Mouse (Mus musculus) E14TG2a.4 (cell line): ENCODE data around the gene Gm39566.

Experiments
- H3K27me3 ChIP-seq: 2 replicates; pipeline ENCODE4 v1.6.1; 2014; ENCODE audit warnings: low read length, control low read depth; ENCODE audit not compliant: insufficient read depth
- H3K36me3 ChIP-seq: 2 replicates; pipeline ENCODE4 v1.6.1; 2014; ENCODE audit warnings: low read length, control low read depth; ENCODE audit not compliant: insufficient read depth
- H3K4me1 ChIP-seq: replicated peaks from 2 replicates; pipeline ENCODE4 v1.6.1; 2014; ENCODE audit warnings: low read depth, low read length, control low read depth
- H3K4me3 ChIP-seq: replicated peaks from 2 replicates; pipeline ENCODE4 v1.5.1; 2014; ENCODE audit warnings: mild to moderate bottlenecking, low read length
- H3K9me3 ChIP-seq: 2 replicates; pipeline ENCODE4 v1.6.1; 2014; ENCODE audit warnings: low read length, control low read depth
- CTCF ChIP-seq: conservative IDR thresholded peaks from 2 replicates; pipeline ENCODE4 v1.5.1; 2014; ENCODE audit warnings: low read length
- NANOG ChIP-seq: IDR thresholded peaks from 2 replicates; pipeline ENCODE4 v1.6.1; 2014; ENCODE audit warnings: borderline replicate concordance, low read length, mixed read lengths
- POU5F1 ChIP-seq: IDR thresholded peaks from 2 replicates; pipeline ENCODE4 v1.6.1; 2014; ENCODE audit warnings: low read length, borderline replicate concordance

Gm39566 gene

DNA sequence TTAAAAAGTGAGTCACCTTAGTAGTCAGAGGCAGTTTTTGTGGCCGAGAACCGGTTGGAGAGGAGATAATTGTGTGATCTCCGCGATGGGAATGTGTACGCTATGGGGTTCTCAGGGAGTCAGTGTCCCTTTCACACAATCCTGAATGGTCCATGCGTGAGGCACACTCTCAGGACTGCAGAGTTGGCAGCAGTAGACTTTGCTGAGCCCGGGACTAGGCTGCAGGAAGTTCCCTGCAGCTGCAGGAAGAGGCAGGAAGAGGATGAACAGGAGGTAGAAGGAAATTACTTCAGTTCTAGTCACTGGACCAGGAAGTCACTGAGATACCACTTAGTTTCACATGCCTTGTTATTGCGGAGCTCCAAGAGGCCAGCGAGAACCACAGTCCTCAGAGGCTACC, 34.0 kb upstream of the Gm39566 start:
- Histone ChIP-seq H3K36me3 (peaks cover 55% of the 10 kb centered on the region), H3K4me3 (no peak overlapping the region), H3K27me3 (peaks cover 22% of the 10 kb centered on the region), H3K9me3 (no peaks in the 10 kb centered on the region), H3K4me1 (peaks cover 57% of the 10 kb centered on the region)
- no peak for TF ChIP-seq NANOG
- TF ChIP-seq CTCF = no peak
- TF ChIP-seq POU5F1 = no peak

DNA sequence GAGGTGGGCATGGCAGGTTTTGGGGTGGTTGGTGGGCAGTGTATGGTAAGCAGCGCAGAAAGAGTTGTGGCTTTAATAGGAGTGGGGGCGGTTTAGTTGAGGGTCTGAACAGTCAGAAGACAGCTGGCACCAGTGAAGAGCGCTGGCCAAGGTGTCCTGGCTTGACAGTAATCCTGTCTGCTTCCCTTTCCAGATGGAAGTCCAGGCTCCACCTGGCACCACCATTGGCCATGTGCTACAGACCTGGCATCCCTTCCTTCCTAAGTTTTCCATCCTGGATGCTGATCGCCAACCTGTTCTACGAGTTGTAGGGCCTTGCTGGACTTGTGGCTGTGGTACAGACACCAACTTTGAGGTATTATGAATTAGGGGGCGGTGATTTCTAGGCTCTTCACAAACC, 32.9 kb upstream of the Gm39566 start:
- H3K27me3 ChIP-seq = peaks cover 22% of the 10 kb centered on the region
- peak overlapping the region; percentile 86 for H3K4me3 ChIP-seq
- H3K4me1 ChIP-seq = peaks cover 46% of the 10 kb centered on the region
- H3K36me3 ChIP-seq = peaks cover 51% of the 10 kb centered on the region
- H3K9me3 ChIP-seq = no peaks in the 10 kb centered on the region
- no peak for TF ChIP-seq CTCF
- no peak for TF ChIP-seq POU5F1
- TF ChIP-seq NANOG = no peak

DNA sequence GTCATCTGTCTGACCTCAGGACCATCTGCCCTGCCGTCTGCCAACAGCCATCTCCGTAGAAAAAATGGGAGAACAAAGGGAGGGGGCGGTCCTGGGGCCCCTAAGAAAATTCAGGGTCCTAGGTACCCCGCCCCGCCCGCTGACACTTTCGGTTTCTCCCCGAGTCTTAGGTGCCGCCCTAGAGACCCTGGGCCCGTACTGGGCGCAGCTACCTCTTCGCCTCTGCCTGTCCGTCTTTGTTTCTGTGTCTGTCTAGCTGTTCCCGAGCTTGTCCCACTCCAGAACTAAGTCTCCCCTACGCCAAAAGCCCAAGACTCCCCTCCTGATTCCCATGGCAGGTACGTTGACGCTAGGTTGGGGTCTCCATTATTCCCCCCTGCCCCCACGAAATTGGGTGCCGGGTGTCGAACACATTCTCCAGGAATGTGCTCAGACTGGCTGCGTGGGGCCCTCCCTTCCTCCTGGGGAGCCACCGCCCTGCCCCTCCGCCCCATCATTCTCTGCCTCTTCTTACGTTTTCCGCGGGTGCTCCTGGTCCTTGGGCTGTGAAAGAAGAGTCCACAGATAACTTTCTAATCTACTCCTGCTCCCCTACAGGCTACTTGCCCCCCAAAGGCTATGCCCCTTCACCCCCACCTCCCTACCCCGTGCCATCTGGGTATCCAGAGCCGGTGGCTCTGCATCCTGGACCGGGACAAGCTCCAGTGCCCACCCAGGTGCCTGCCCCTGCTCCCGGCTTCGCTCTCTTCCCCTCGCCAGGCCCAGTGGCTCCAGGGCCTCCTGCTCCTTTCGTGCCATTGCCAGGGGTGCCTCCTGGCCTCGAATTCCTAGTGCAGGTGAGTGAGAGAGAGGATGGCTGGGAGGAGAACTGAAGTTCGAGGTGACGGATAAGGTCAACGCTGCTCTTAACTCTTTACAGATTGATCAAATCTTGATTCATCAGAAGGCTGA, 31.9 kb upstream of the Gm39566 start:
- peaks cover 41% of the 10 kb centered on the region for H3K36me3 ChIP-seq
- no peak for TF ChIP-seq NANOG
- TF ChIP-seq POU5F1 = peak; percentile 23; the same call in 1 of the 2 replicates
- TF ChIP-seq CTCF = no peak
- peak overlapping the region; percentile 86 for H3K4me3 ChIP-seq
- H3K4me1 ChIP-seq = peaks cover 42% of the 10 kb centered on the region
- peaks cover 22% of the 10 kb centered on the region for H3K27me3 ChIP-seq
- no peaks in the 10 kb centered on the region for H3K9me3 ChIP-seq

DNA sequence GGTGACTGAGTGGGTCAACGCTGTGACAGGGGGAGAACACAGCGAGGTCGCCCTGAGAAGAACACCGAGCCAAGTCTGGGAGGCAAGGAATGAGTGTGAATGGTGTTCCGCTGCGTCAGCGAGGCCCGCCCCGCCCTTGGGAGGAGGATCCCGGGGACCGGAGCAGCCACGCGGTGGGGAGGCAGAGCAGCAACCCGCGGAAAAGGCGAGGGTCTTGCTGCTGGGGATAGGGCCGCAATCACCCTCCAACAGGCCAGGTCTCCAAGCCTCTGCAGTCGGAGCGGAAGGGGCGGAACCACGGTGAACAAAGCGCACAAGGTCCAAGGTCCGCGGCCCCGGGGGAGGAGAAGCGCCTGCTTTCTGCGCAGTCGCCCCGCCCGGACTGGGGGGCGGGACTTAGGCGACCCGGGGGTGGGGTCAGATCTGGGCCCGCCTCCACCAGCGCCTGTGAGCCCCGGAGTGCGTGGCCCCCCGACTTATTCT, 31.1 kb upstream of the Gm39566 start, which contains the start of gene Plscr3:
Gene Plscr3 (plus strand): TSS at position 179 of the 483 bp plus-strand sequence.
- Histone ChIP-seq H3K4me3 (peak within 1 kb of the TSS; percentile 86), H3K9me3 (no peaks in the 10 kb centered on the region), H3K27me3 (peaks cover 22% of the 10 kb centered on the region), H3K4me1 (peaks cover 37% of the 10 kb centered on the region), H3K36me3 (peaks cover 33% of the 10 kb centered on the region)
- TF ChIP-seq POU5F1 = no peak
- TF ChIP-seq CTCF = no peak
- no peak for TF ChIP-seq NANOG

DNA sequence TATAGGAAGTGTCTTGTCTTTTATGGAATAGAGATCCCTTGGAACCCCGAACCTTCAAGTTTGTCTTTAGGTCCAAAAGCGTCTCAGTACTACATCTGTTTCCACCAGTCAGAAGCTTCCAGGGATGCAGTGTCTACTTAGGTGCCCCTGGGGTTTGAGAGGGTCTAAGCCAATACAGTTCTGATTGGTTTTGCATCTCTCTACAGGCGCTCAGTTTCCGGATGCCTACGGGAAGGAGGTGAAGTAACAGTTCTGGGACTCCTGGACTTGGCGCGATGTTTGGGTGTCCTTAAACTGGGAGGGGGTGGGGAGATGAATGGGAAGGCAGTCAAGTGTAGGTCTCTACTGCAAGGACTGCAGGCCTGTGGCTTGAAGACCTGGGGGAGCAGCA, 23.6 kb upstream of the Gm39566 start:
- H3K4me3 ChIP-seq = peak overlapping the region; percentile 85
- H3K27me3 ChIP-seq = peaks cover 34% of the 10 kb centered on the region
- peaks cover 39% of the 10 kb centered on the region for H3K4me1 ChIP-seq
- peaks cover 12% of the 10 kb centered on the region for H3K36me3 ChIP-seq
- no peaks in the 10 kb centered on the region for H3K9me3 ChIP-seq
- TF ChIP-seq POU5F1 (no peak), NANOG (no peak), CTCF (no peak)

DNA sequence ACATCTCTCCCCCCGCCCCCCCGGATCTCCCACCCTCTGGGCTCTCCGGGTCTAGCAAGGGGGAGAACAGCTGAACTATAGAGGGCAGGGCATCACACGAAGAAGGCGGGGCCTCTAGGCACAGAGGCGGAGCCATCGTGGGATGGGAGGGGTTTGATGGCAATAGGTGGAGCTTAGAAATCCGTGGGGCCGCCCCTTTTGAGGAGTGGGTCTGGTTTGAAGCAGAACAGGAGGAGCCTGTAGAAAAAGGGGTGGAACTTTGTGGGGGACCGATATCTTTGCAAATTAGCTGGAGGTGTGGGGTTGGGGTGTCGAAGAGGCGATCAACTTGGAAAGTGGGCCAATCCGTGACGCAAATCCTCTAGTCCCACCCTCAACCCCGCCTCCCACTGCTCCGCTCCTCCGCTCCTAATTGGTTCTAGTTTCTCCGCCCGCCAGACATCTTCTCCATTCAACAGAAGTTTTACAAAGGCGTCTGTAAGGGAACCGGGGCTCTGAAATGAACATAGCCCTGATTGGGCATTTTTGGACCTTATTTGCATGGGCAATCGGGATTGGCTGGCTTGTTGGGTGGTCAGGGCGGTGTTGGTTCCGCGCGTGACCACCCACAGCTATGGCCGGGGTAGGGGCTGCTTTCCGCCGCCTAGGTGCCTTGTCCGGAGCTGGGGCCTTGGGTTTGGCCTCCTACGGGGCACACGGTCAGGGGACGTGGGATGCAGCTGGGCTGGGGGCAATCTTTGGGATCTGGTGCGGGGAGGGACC, 23.0 kb upstream of the Gm39566 start, which contains the start of gene Tmem256:
Gene Tmem256 (plus strand): TSS at position 563 of the 762 bp plus-strand sequence.
- peak within 1 kb of the TSS; percentile 85 for H3K4me3 ChIP-seq
- no peaks in the 10 kb centered on the region for H3K9me3 ChIP-seq
- peaks cover 12% of the 10 kb centered on the region for H3K36me3 ChIP-seq
- TF ChIP-seq CTCF = no peak
- no peak for TF ChIP-seq POU5F1
- no peak for TF ChIP-seq NANOG
- peaks cover 39% of the 10 kb centered on the region for H3K27me3 ChIP-seq
- peaks cover 45% of the 10 kb centered on the region for H3K4me1 ChIP-seq

DNA sequence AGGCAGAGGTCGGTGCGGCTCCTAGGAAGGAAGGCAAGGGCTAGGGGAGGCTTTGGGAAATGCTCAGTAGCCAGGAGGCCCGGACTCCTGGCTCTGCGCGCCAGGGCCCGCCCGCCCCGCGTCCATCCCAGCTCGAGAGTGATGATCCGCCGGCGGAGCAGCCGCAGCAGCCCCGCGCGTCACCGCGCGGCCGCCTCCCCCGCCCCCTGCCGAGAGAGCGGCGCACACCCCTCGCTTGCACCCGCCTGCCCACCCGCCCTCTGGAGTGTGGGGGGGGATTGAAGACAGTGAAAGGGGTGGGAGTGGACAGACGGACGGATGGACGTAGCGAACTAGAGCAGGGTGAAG, 22.5 kb upstream of the Gm39566 start, which contains the start of gene Nlgn2:
Gene Nlgn2 (minus strand): TSS at position 181 of the 348 bp plus-strand sequence.
- no peak for TF ChIP-seq POU5F1
- TF ChIP-seq CTCF = no peak
- no peak for TF ChIP-seq NANOG
- Histone ChIP-seq H3K4me3 (peak within 1 kb of the TSS; percentile 85), H3K36me3 (peaks cover 15% of the 10 kb centered on the region), H3K27me3 (peaks cover 45% of the 10 kb centered on the region), H3K4me1 (peaks cover 45% of the 10 kb centered on the region), H3K9me3 (no peaks in the 10 kb centered on the region)
